Mouse (Mus musculus): ENCODE measurements around the gene Alox12e. TPM values are rescaled to one million over a fixed set of nuclear protein-coding genes. Genes with fewer than 3 reads are reported as not detected.

Gene Alox12e
- polyA plus RNA-seq, 1 experiment = not detected

- H3K79me2 ChIP-seq (ENCODE audit: control insufficient read depth, insufficient read depth) = no peaks in the 10 kb centered on the region
- no peak for TF ChIP-seq POLR2A (IDR thresholded peaks at IDR 0.05; ENCODE audit: insufficient read length, low read depth)
- no peak for TF ChIP-seq TCF12 (IDR thresholded peaks at IDR 0.05; ENCODE audit: insufficient read depth, poor library complexity, severe bottlenecking)
- TF ChIP-seq MYOG (IDR thresholded peaks at IDR 0.05; ENCODE audit: control insufficient read depth in 1 of 3, insufficient read depth in 1 of 3, insufficient read length in 2 of 3, low read depth in 2 of 3) = no peak
- TF ChIP-seq SRF (IDR thresholded peaks at IDR 0.05; ENCODE audit: control insufficient read depth, insufficient read length, low read depth) = no peak
- no peak for TF ChIP-seq TCF3 (IDR thresholded peaks at IDR 0.05; ENCODE audit: insufficient read length, low read depth)
- no peak for TF ChIP-seq USF1 (IDR thresholded peaks at IDR 0.05; ENCODE audit: low read depth)
- no peak overlapping the region for H3K4me3 ChIP-seq
- H3K4me2 ChIP-seq (ENCODE audit: low read depth) = no peak overlapping the region
- no peak overlapping the region for H3ac ChIP-seq (ENCODE audit: control insufficient read depth, insufficient read length)
- no peaks in the 10 kb centered on the region for H3K36me3 ChIP-seq (ENCODE audit: control insufficient read depth, insufficient read depth)
- H3K27me3 ChIP-seq (ENCODE audit: control insufficient read depth, insufficient read depth, insufficient read length) = peaks cover 63% of the 10 kb centered on the region
Measured at GRCm38 (mm10) chr11:70321664-70322063, 764 bp downstream of the Alox12e start.

- H3ac ChIP-seq (ENCODE audit: control insufficient read depth, insufficient read length) = no peak overlapping the region
- H3K36me3 ChIP-seq (ENCODE audit: control insufficient read depth, insufficient read depth) = no peaks in the 10 kb centered on the region
- no peak overlapping the region for H3K4me3 ChIP-seq
- no peak overlapping the region for H3K4me2 ChIP-seq (ENCODE audit: low read depth)
- no peak for TF ChIP-seq POLR2AphosphoS2 (IDR thresholded peaks at IDR 0.05; ENCODE audit: insufficient read length, low read depth)
- no peak for TF ChIP-seq TCF12 (IDR thresholded peaks at IDR 0.05; ENCODE audit: insufficient read depth, poor library complexity, severe bottlenecking)
- no peak for TF ChIP-seq MYOD1 (IDR thresholded peaks at IDR 0.05; ENCODE audit: control insufficient read depth in 1 of 3, insufficient read length in 2 of 3, low read depth in 2 of 3)
- H3K27me3 ChIP-seq (ENCODE audit: control insufficient read depth, insufficient read depth, insufficient read length) = peaks cover 70% of the 10 kb centered on the region
- H3K79me2 ChIP-seq (ENCODE audit: control insufficient read depth, insufficient read depth) = no peaks in the 10 kb centered on the region
Measured at GRCm38 (mm10) chr11:70319614-70320013, 2.8 kb downstream of the Alox12e start.

DNA sequence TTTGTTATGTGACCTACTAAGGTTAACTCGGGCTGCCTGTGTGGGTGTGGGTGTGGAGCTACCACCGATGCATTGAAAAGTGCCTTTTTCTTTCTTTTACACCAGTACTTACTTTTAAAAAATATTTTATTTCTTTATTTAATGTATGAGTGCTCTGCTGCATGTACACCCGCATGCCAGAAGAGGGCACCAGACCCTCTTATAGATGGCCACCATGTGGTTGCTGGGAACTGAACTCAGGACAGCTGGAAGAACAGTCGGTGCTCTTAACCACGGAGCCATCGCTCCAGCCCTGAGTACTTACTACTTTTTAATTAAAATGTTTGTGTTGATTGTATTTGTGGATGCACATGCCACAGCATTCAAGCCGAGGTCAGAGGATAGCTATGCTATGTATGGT lies 8.6 kb downstream of the Alox12e start:
- TF ChIP-seq MYOG (IDR thresholded peaks at IDR 0.05; ENCODE audit: control insufficient read depth in 1 of 3, insufficient read depth in 1 of 3, insufficient read length in 2 of 3, low read depth in 2 of 3) (no peak), E2F4 (IDR thresholded peaks at IDR 0.05; ENCODE audit: insufficient read depth) (no peak), POLR2A (IDR thresholded peaks at IDR 0.05; ENCODE audit: insufficient read length, low read depth) (no peak), TCF3 (IDR thresholded peaks at IDR 0.05; ENCODE audit: insufficient read length, low read depth) (no peak), POLR2AphosphoS2 (IDR thresholded peaks at IDR 0.05; ENCODE audit: insufficient read length, low read depth) (no peak), SRF (IDR thresholded peaks at IDR 0.05; ENCODE audit: control insufficient read depth, insufficient read length, low read depth) (no peak), USF1 (IDR thresholded peaks at IDR 0.05; ENCODE audit: low read depth) (no peak), REST (IDR thresholded peaks at IDR 0.05; ENCODE audit: insufficient read depth, insufficient read length) (no peak), CEBPB (IDR thresholded peaks at IDR 0.05; ENCODE audit: insufficient read depth, poor library complexity, severe bottlenecking) (no peak)
- Histone ChIP-seq H3K79me2 (ENCODE audit: control insufficient read depth, insufficient read depth) (no peaks in the 10 kb centered on the region), H3K4me2 (ENCODE audit: low read depth) (no peak overlapping the region), H3ac (ENCODE audit: control insufficient read depth, insufficient read length) (no peak overlapping the region), H3K4me3 (no peak overlapping the region), H3K27me3 (ENCODE audit: control insufficient read depth, insufficient read depth, insufficient read length) (peaks cover 24% of the 10 kb centered on the region), H3K36me3 (ENCODE audit: control insufficient read depth, insufficient read depth) (no peaks in the 10 kb centered on the region)

- Histone ChIP-seq H3K27me3 (ENCODE audit: control insufficient read depth, insufficient read depth, insufficient read length) (peaks cover 3% of the 10 kb centered on the region), H3K4me2 (ENCODE audit: low read depth) (no peak overlapping the region), H3ac (ENCODE audit: control insufficient read depth, insufficient read length) (no peak overlapping the region), H3K4me3 (no peak overlapping the region), H3K36me3 (ENCODE audit: control insufficient read depth, insufficient read depth) (no peaks in the 10 kb centered on the region), H3K79me2 (ENCODE audit: control insufficient read depth, insufficient read depth) (no peaks in the 10 kb centered on the region)
- no peak for TF ChIP-seq MAX (IDR thresholded peaks at IDR 0.05; ENCODE audit: low read depth)
- no peak for TF ChIP-seq REST (IDR thresholded peaks at IDR 0.05; ENCODE audit: insufficient read depth, insufficient read length)
- TF ChIP-seq E2F4 (IDR thresholded peaks at IDR 0.05; ENCODE audit: insufficient read depth) = no peak
- no peak for TF ChIP-seq CEBPB (IDR thresholded peaks at IDR 0.05; ENCODE audit: insufficient read depth, poor library complexity, severe bottlenecking)
Measured at GRCm38 (mm10) chr11:70309341-70309740, 13.1 kb downstream of the Alox12e start.

DNA sequence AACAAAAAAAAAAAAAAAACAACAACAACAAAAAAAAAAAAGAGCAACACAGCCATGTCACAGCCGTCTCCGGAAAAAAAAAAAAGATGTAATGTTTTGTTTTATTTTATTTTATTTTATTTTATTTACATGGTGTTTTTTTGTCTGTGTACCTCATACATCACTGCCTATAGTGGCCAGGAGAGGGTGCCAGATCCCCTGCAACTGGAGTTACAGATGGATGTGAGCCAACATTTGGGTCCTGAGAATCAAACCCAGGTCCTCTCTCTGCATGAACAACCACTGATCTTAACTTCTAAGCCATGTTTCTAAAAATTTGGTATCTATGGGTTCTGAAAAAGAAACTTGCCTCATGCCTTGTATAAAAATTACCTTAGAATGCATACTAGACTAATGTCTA lies 14.1 kb downstream of the Alox12e start:
- TF ChIP-seq E2F4 (IDR thresholded peaks at IDR 0.05; ENCODE audit: insufficient read depth) (no peak), USF1 (IDR thresholded peaks at IDR 0.05; ENCODE audit: low read depth) (no peak), POLR2AphosphoS2 (IDR thresholded peaks at IDR 0.05; ENCODE audit: insufficient read length, low read depth) (no peak), REST (IDR thresholded peaks at IDR 0.05; ENCODE audit: insufficient read depth, insufficient read length) (no peak), TCF12 (IDR thresholded peaks at IDR 0.05; ENCODE audit: insufficient read depth, poor library complexity, severe bottlenecking) (no peak), POLR2A (IDR thresholded peaks at IDR 0.05; ENCODE audit: insufficient read length, low read depth) (no peak), MYOG (IDR thresholded peaks at IDR 0.05; ENCODE audit: control insufficient read depth in 1 of 3, insufficient read depth in 1 of 3, insufficient read length in 2 of 3, low read depth in 2 of 3) (no peak), TCF3 (IDR thresholded peaks at IDR 0.05; ENCODE audit: insufficient read length, low read depth) (no peak), SRF (IDR thresholded peaks at IDR 0.05; ENCODE audit: control insufficient read depth, insufficient read length, low read depth) (no peak), MAX (IDR thresholded peaks at IDR 0.05; ENCODE audit: low read depth) (no peak), CEBPB (IDR thresholded peaks at IDR 0.05; ENCODE audit: insufficient read depth, poor library complexity, severe bottlenecking) (no peak), MYOD1 (IDR thresholded peaks at IDR 0.05; ENCODE audit: control insufficient read depth in 1 of 3, insufficient read length in 2 of 3, low read depth in 2 of 3) (no peak)
- Histone ChIP-seq H3K4me3 (no peak overlapping the region), H3K36me3 (ENCODE audit: control insufficient read depth, insufficient read depth) (no peaks in the 10 kb centered on the region), H3ac (ENCODE audit: control insufficient read depth, insufficient read length) (no peak overlapping the region), H3K27me3 (ENCODE audit: control insufficient read depth, insufficient read depth, insufficient read length) (peaks cover 5% of the 10 kb centered on the region), H3K4me2 (ENCODE audit: low read depth) (no peak overlapping the region), H3K79me2 (ENCODE audit: control insufficient read depth, insufficient read depth) (no peaks in the 10 kb centered on the region)
